Mouse (Mus musculus): ENCODE data around the gene Macrod1.

The Macrod1 gene

GRCm38 (mm10) chr19:7140856-7141421, 84.3 kb downstream of the Macrod1 start:
- DNase-seq (ENCODE audit: low spot score in 2 of 2) = no peak

GRCm38 (mm10) chr19:7142207-7142915, 85.8 kb downstream of the Macrod1 start:
- no peak for DNase-seq (ENCODE audit: low spot score in 2 of 2)

GRCm38 (mm10) chr19:7143854-7144253, 87.2 kb downstream of the Macrod1 start:
- peak; percentile 54 to 62 for DNase-seq (ENCODE audit: low spot score in 2 of 2)

GRCm38 (mm10) chr19:7144458-7144857, 87.8 kb downstream of the Macrod1 start:
- DNase-seq (ENCODE audit: low spot score in 2 of 2) = no peak

GRCm38 (mm10) chr19:7146376-7146775, 89.8 kb downstream of the Macrod1 start:
- no peak for DNase-seq (ENCODE audit: low spot score in 2 of 2)

GRCm38 (mm10) chr19:7148096-7148495, 91.5 kb downstream of the Macrod1 start:
- no peak for DNase-seq (ENCODE audit: low spot score in 2 of 2)

GRCm38 (mm10) chr19:7148541-7149085, 92.0 kb downstream of the Macrod1 start:
- no peak for DNase-seq (ENCODE audit: low spot score in 2 of 2)

- no peak for DNase-seq (ENCODE audit: low spot score in 2 of 2)
These were observed 92.6 kb downstream of the Macrod1 start for GRCm38 (mm10) chr19:7149158-7149685.

GRCm38 (mm10) chr19:7151300-7151926, 94.8 kb downstream of the Macrod1 start:
- DNase-seq (ENCODE audit: low spot score in 2 of 2) = no peak

GRCm38 (mm10) chr19:7151927-7152653, 95.5 kb downstream of the Macrod1 start:
- no peak for DNase-seq (ENCODE audit: low spot score in 2 of 2)

GRCm38 (mm10) chr19:7153232-7153631, 96.6 kb downstream of the Macrod1 start:
- no peak for DNase-seq (ENCODE audit: low spot score in 2 of 2)

GRCm38 (mm10) chr19:7155196-7155595, 98.6 kb downstream of the Macrod1 start:
- no peak for DNase-seq (ENCODE audit: low spot score in 2 of 2)

GRCm38 (mm10) chr19:7157734-7158133, 101.1 kb downstream of the Macrod1 start:
- no peak for DNase-seq (ENCODE audit: low spot score in 2 of 2)

- peak in 1 of 2 experiments; percentile 60 for DNase-seq (ENCODE audit: low spot score in 2 of 2)
These were observed 103.7 kb downstream of the Macrod1 start for GRCm38 (mm10) chr19:7160151-7160906.

- DNase-seq (ENCODE audit: low spot score in 2 of 2) = no peak
These were observed 104.5 kb downstream of the Macrod1 start for GRCm38 (mm10) chr19:7161064-7161463.

GRCm38 (mm10) chr19:7164238-7164637, 107.6 kb downstream of the Macrod1 start:
- DNase-seq (ENCODE audit: low spot score in 2 of 2) = peak; percentile 62 to 63

- peak; percentile 59 to 64 for DNase-seq (ENCODE audit: low spot score in 2 of 2)
These were observed 108.3 kb downstream of the Macrod1 start for GRCm38 (mm10) chr19:7164820-7165323.

GRCm38 (mm10) chr19:7165509-7166199, 109.0 kb downstream of the Macrod1 start:
- DNase-seq (ENCODE audit: low spot score in 2 of 2) = peak in 1 of 2 experiments; percentile 27

- DNase-seq (ENCODE audit: low spot score in 2 of 2) = no peak
These were observed 109.6 kb downstream of the Macrod1 start for GRCm38 (mm10) chr19:7166200-7166711.

- no peak for DNase-seq (ENCODE audit: low spot score in 2 of 2)
These were observed 110.2 kb downstream of the Macrod1 start for GRCm38 (mm10) chr19:7166767-7167166.

Data from thymus, postnatal 10 days (tissue).